Mouse (Mus musculus) MEL (cell line): ENCODE results near the gene Clptm1.

Experiments
- CTCF ChIP-seq, 3 experiments: IDR thresholded peaks in 2 of 3; conservative IDR thresholded peaks in 1 of 3; 2 replicates each; pipeline ENCODE4 v1.5.1; 2011 to 2012; ENCODE audit warnings: low read length in 3 of 3, low read depth in 2 of 3, mild to moderate bottlenecking in 2 of 3, improper control_type of control experiment in 1 of 3, inconsistent platforms in 1 of 3, mixed read lengths in 1 of 3, moderate library complexity in 1 of 3; ENCODE audit not compliant: control insufficient read depth in 1 of 3, insufficient read depth in 1 of 3, poor library complexity in 1 of 3, severe bottlenecking in 1 of 3
- EP300 ChIP-seq, 2 experiments: IDR thresholded peaks; 2 replicates each; pipeline ENCODE4 v1.6.1; 2011; ENCODE audit warnings: improper control_type of control experiment in 2 of 2, low read length in 2 of 2, low read depth in 1 of 2, mild to moderate bottlenecking in 1 of 2
- GABPA ChIP-seq: IDR thresholded peaks from 2 replicates; pipeline ENCODE4 v1.6.1; 2012; ENCODE audit warnings: low read depth, mild to moderate bottlenecking, inconsistent platforms, low read length, improper control_type of control experiment, moderate library complexity
- GATA1 ChIP-seq: IDR thresholded peaks from 2 replicates; pipeline ENCODE4 v1.6.1; 2011; ENCODE audit warnings: low read depth, low read length, improper control_type of control experiment
- KAT2A ChIP-seq: conservative IDR thresholded peaks from 2 replicates; pipeline ENCODE4 v1.6.1; 2012; ENCODE audit warnings: low read depth, low read length, improper control_type of control experiment, inconsistent platforms
- MAFK ChIP-seq: IDR thresholded peaks from 2 replicates; pipeline ENCODE4 v1.6.1; 2011; ENCODE audit warnings: low read depth, mild to moderate bottlenecking, low read length, improper control_type of control experiment, borderline replicate concordance
- MYC ChIP-seq: IDR thresholded peaks from 2 replicates; pipeline ENCODE4 v1.6.1; 2011; ENCODE audit warnings: low read depth, mild to moderate bottlenecking, low read length, improper control_type of control experiment, moderate library complexity
- POLR2A ChIP-seq, 2 experiments: IDR thresholded peaks; 2 replicates each; pipeline ENCODE4 v1.6.1; 2011 to 2012; ENCODE audit warnings: low read length in 2 of 2, mild to moderate bottlenecking in 2 of 2, control low read depth in 1 of 2, improper control_type of control experiment in 1 of 2, low read depth in 1 of 2, moderate library complexity in 1 of 2; ENCODE audit not compliant: control insufficient read depth in 1 of 2, insufficient read depth in 1 of 2, poor library complexity in 1 of 2
- RAD21 ChIP-seq: IDR thresholded peaks from 2 replicates; pipeline ENCODE4 v1.6.1; 2011; ENCODE audit warnings: mild to moderate bottlenecking, low read depth, low read length, improper control_type of control experiment
- SMC3 ChIP-seq: IDR thresholded peaks from 2 replicates; pipeline ENCODE4 v1.6.1; 2011; ENCODE audit warnings: low read depth, low read length, improper control_type of control experiment
- TCF12 ChIP-seq: IDR thresholded peaks from 2 replicates; pipeline ENCODE4 v1.6.1; 2014; ENCODE audit warnings: low read depth, mild to moderate bottlenecking, inconsistent platforms, low read length, improper control_type of control experiment, moderate library complexity
- ZC3H11A ChIP-seq: IDR thresholded peaks from 2 replicates; pipeline ENCODE4 v1.6.1; 2012; ENCODE audit warnings: low read depth, mild to moderate bottlenecking, inconsistent platforms, low read length, improper control_type of control experiment
- ZMIZ1 ChIP-seq: IDR thresholded peaks from 2 replicates; pipeline ENCODE4 v1.6.1; 2012; ENCODE audit warnings: low read depth, mild to moderate bottlenecking, inconsistent platforms, low read length, improper control_type of control experiment, moderate library complexity

- TF ChIP-seq GABPA (no peak), POLR2A (IDR thresholded peaks at IDR 0.05; ENCODE audit: control insufficient read depth in 1 of 2, insufficient read depth in 1 of 2, low read depth in 1 of 2, low read length in 2 of 2, poor library complexity in 1 of 2) (no peak), RAD21 (no peak), CTCF (IDR thresholded peaks at IDR 0.05 in 2 of 3, conservative IDR thresholded peaks at IDR 0.05 in 1 of 3; ENCODE audit: control insufficient read depth in 1 of 3, insufficient read depth in 1 of 3, low read depth in 2 of 3, low read length in 3 of 3, poor library complexity in 1 of 3, severe bottlenecking in 1 of 3) (no peak), ZC3H11A (no peak), ZMIZ1 (no peak), GATA1 (no peak), MYC (no peak), MAFK (no peak), EP300 (IDR thresholded peaks at IDR 0.05; ENCODE audit: low read depth in 1 of 2, low read length in 2 of 2) (no peak), TCF12 (no peak), SMC3 (no peak), KAT2A (no peak)
Observed at GRCm38 (mm10) chr7:19615036-19615577, 49.7 kb downstream of the Clptm1 start.
